Comparison of ENCODE assay signal across 28 mouse cellular contexts in the genomic region with DNA sequence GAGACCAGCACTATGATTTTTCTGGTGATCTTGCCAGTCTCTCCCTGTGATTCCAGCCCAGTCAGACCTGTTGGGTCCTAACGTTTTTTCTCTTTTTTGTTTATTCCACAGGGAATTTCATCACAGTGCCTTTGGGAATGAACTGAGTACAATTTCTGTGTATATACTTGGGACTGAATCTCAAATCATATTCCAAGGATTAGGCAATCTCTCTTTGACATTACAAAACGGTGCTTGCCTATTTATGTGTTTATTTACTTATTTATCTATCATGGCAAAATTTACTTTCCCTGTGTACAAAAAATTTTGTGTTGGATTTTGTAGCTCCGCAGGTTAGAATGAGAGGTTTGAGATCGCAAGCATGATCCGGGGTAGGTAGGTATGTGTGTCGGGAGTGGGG.
"Had no signal": no experiment of that assay in that cellular context is flagged by ENCODE, and none has a peak within 500 bp of the region (broad histone marks: within the 10 kb centered on the region; RNA-seq: fewer than 3 reads in every experiment).

No protein-coding gene starts in this region.

- DNase-seq: cerebellum, adult 9-10 months; cerebellum, adult 9-11 months; cerebellum, postnatal 10 days; cerebellum, postnatal 14 days; cerebellum, postnatal 25 days; cerebellum, postnatal 36 days; embryo, embryonic 11 days; forebrain, postnatal 0 days; gastrocnemius, postnatal 10 days; gastrocnemius, postnatal 14 days; gastrocnemius, postnatal 25 days; gastrocnemius, postnatal 36 days; heart, adult 11 months; heart, adult 18-20 months; heart, adult 2 months had no signal

- H3K27ac ChIP-seq: embryonic facial prominence, embryonic 10.5 days; embryonic facial prominence, embryonic 12.5 days; embryonic facial prominence, embryonic 13.5 days; embryonic facial prominence, embryonic 15.5 days; forebrain, embryonic 10.5 days; forebrain, embryonic 12.5 days; forebrain, embryonic 13.5 days; forebrain, embryonic 15.5 days; heart, adult 2 months; heart, embryonic 10.5 days had no signal

- H3K4me2 ChIP-seq: embryonic facial prominence, embryonic 12.5 days; embryonic facial prominence, embryonic 13.5 days; embryonic facial prominence, embryonic 15.5 days; forebrain, embryonic 12.5 days; forebrain, embryonic 13.5 days; forebrain, embryonic 15.5 days; heart, embryonic 11.5 days had no signal

- ATAC-seq: forebrain, embryonic 13.5 days; forebrain, embryonic 14.5 days; forebrain, embryonic 15.5 days; forebrain, embryonic 16.5 days; forebrain, postnatal 0 days had no signal

- H3K27me3 ChIP-seq: embryonic facial prominence, embryonic 12.5 days; embryonic facial prominence, embryonic 13.5 days; embryonic facial prominence, embryonic 15.5 days; forebrain, embryonic 12.5 days; forebrain, embryonic 13.5 days; forebrain, embryonic 15.5 days had no signal

- H3K4me1 ChIP-seq: embryonic facial prominence, embryonic 10.5 days; embryonic facial prominence, embryonic 12.5 days; embryonic facial prominence, embryonic 13.5 days; embryonic facial prominence, embryonic 15.5 days; forebrain, embryonic 10.5 days; forebrain, embryonic 12.5 days; forebrain, embryonic 13.5 days; forebrain, embryonic 15.5 days; heart, embryonic 10.5 days had no signal

- H3K9me3 ChIP-seq: embryonic facial prominence, embryonic 10.5 days; embryonic facial prominence, embryonic 12.5 days; embryonic facial prominence, embryonic 13.5 days; embryonic facial prominence, embryonic 15.5 days; forebrain, embryonic 10.5 days; forebrain, embryonic 12.5 days; forebrain, embryonic 13.5 days; forebrain, embryonic 15.5 days; heart, embryonic 10.5 days had no signal

- H3K9ac ChIP-seq: embryonic facial prominence, embryonic 12.5 days; embryonic facial prominence, embryonic 13.5 days; embryonic facial prominence, embryonic 15.5 days; forebrain, embryonic 12.5 days; forebrain, embryonic 13.5 days; forebrain, embryonic 15.5 days; forebrain, postnatal 0 days had no signal

- H3K4me3 ChIP-seq: embryonic facial prominence, embryonic 10.5 days; embryonic facial prominence, embryonic 12.5 days; embryonic facial prominence, embryonic 13.5 days; embryonic facial prominence, embryonic 15.5 days; erythroblast, embryonic 14.5 days; forebrain, embryonic 10.5 days; forebrain, embryonic 12.5 days; forebrain, embryonic 13.5 days; forebrain, embryonic 15.5 days; heart, adult 2 months; heart, embryonic 10.5 days had no signal

- H3K36me3 ChIP-seq: embryonic facial prominence, embryonic 10.5 days; embryonic facial prominence, embryonic 12.5 days; embryonic facial prominence, embryonic 13.5 days; embryonic facial prominence, embryonic 15.5 days; forebrain, embryonic 10.5 days; forebrain, embryonic 12.5 days; forebrain, embryonic 15.5 days; heart, embryonic 10.5 days had no signal
